Mouse (Mus musculus): ENCODE data around the gene Odf4. TPM values are rescaled to one million over a fixed set of nuclear protein-coding genes. Genes with fewer than 3 reads are reported as not detected.

Odf4 gene
- polyA plus RNA-seq, 1 experiment from 2014 or later: not detected

Other genes with a start within 250 kb of the Odf4 start
- 87.8 and 94.2 TPM in 2 replicates for gene Myh10, start 235.5 kb downstream of the Odf4 start, polyA plus RNA-seq (2015; fragmentation: Nextera tagmentation; extraction: Ambion mirVana)
- gene Ndel1, start 55.2 kb downstream of the Odf4 start, polyA plus RNA-seq (2015; fragmentation: Nextera tagmentation; extraction: Ambion mirVana): 110 and 117 TPM in 2 replicates
- gene Rnf222, start 38.5 kb downstream of the Odf4 start, polyA plus RNA-seq (2015; fragmentation: Nextera tagmentation; extraction: Ambion mirVana): 3.4 and 3.5 TPM in 2 replicates
- 985 and 994 TPM in 2 replicates for gene Rpl26, start 25.5 kb downstream of the Odf4 start, polyA plus RNA-seq (2015; fragmentation: Nextera tagmentation; extraction: Ambion mirVana)
- 8.0 and 9.7 TPM in 2 replicates for gene Arhgef15, start 30.4 kb upstream of the Odf4 start, polyA plus RNA-seq (2015; fragmentation: Nextera tagmentation; extraction: Ambion mirVana)
- gene Slc25a35, start 41.0 kb upstream of the Odf4 start, polyA plus RNA-seq (2015; fragmentation: Nextera tagmentation; extraction: Ambion mirVana): 6.0 and 10.0 TPM in 2 replicates
- 49.5 and 52.3 TPM in 2 replicates for gene Rangrf, start 48.1 kb upstream of the Odf4 start, polyA plus RNA-seq (2015; fragmentation: Nextera tagmentation; extraction: Ambion mirVana)
- gene Pfas, start 81.4 kb upstream of the Odf4 start, polyA plus RNA-seq (2015; fragmentation: Nextera tagmentation; extraction: Ambion mirVana): 26.1 and 27.5 TPM in 2 replicates
- gene Ctc1, start 88.8 kb upstream of the Odf4 start, polyA plus RNA-seq (2015; fragmentation: Nextera tagmentation; extraction: Ambion mirVana): 43.7 and 53.5 TPM in 2 replicates
- 122 and 123 TPM in 2 replicates for gene Aurkb, start 118.6 kb upstream of the Odf4 start, polyA plus RNA-seq (2015; fragmentation: Nextera tagmentation; extraction: Ambion mirVana)
- 14.9 and 15.7 TPM in 2 replicates for gene Borcs6, start 132.6 kb upstream of the Odf4 start, polyA plus RNA-seq (2015; fragmentation: Nextera tagmentation; extraction: Ambion mirVana)
- 102 and 137 TPM in 2 replicates for gene Tmem107, start 143.7 kb upstream of the Odf4 start, polyA plus RNA-seq (2015; fragmentation: Nextera tagmentation; extraction: Ambion mirVana)
- 111 and 149 TPM in 2 replicates for gene Vamp2, start 161.4 kb upstream of the Odf4 start, polyA plus RNA-seq (2015; fragmentation: Nextera tagmentation; extraction: Ambion mirVana)
- 29.6 and 34.4 TPM in 2 replicates for gene Per1, start 168.1 kb upstream of the Odf4 start, polyA plus RNA-seq (2015; fragmentation: Nextera tagmentation; extraction: Ambion mirVana)
- 0.55 and 0.64 TPM in 2 replicates for gene Hes7, start 193.3 kb upstream of the Odf4 start, polyA plus RNA-seq (2015; fragmentation: Nextera tagmentation; extraction: Ambion mirVana)
- 0.35 and 0.51 TPM in 2 replicates for gene 9130213A22Rik, start 195.5 kb upstream of the Odf4 start, polyA plus RNA-seq (2015; fragmentation: Nextera tagmentation; extraction: Ambion mirVana)
- gene Aloxe3, start 198.8 kb upstream of the Odf4 start, polyA plus RNA-seq (2015; fragmentation: Nextera tagmentation; extraction: Ambion mirVana): 7.6 and 8.9 TPM in 2 replicates
- 28.7 and 30.5 TPM in 2 replicates for gene Alox12b, start 229.9 kb upstream of the Odf4 start, polyA plus RNA-seq (2015; fragmentation: Nextera tagmentation; extraction: Ambion mirVana)